Comparison of ENCODE assay signal across 10 mouse cellular contexts in the genomic region with DNA sequence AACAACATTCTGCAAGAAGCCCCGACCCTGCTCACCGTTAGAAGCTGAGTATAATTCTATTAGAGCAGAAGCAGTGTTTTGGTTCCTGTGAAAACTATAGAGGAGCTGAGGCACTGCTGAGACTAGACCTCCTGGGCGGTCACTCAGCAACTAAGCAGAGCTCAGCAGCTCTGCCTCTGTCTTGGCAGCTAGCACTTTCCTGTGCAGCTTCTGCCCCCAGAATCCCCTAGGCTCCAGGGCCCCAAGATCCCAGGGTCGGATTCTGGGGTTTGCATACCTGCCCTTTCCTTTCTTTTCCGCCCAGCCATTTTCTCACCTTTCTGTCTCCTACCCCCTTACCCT. TPM values are rescaled to one million over a fixed set of nuclear protein-coding genes. Genes with fewer than 3 reads are reported as not detected.
DNase-seq lines count a peak whose midpoint lies in the region; ATAC-seq and TF ChIP-seq lines count a peak whose summit lies in the region.
"Had no signal": no experiment of that assay in that cellular context is flagged by ENCODE, and none has a peak within 500 bp of the region (broad histone marks: within the 10 kb centered on the region; RNA-seq: fewer than 3 reads in every experiment).

No protein-coding gene starts in this region.

- ATAC-seq in forebrain, embryonic 13.5 days = no peak
- ATAC-seq in forebrain, embryonic 16.5 days = no peak
- no peak for ATAC-seq in stomach, embryonic 15.5 days (ENCODE audit: insufficient read depth, low FRiP score, low read depth)
- no peak for ATAC-seq in stomach, postnatal 0 days (ENCODE audit: low FRiP score, low TSS enrichment)
- ATAC-seq in limb, embryonic 13.5 days (ENCODE audit: low FRiP score, low read depth) = no peak
- ATAC-seq: intestine, embryonic 16.5 days had no signal

- no peaks in the 10 kb centered on the region for H3K9me3 ChIP-seq in forebrain, embryonic 13.5 days (replicated peaks)
- H3K9me3 ChIP-seq in forebrain, embryonic 16.5 days (ENCODE audit: control insufficient read depth, low read length) = no peaks in the 10 kb centered on the region
- no peaks in the 10 kb centered on the region for H3K9me3 ChIP-seq in stomach, embryonic 15.5 days
- H3K9me3 ChIP-seq in stomach, postnatal 0 days (ENCODE audit: control insufficient read depth, low read length) = no peaks in the 10 kb centered on the region
- no peaks in the 10 kb centered on the region for H3K9me3 ChIP-seq in limb, embryonic 13.5 days

- TF ChIP-seq EP300 in stomach, postnatal 0 days (optimal IDR thresholded peaks at IDR 0.05) = no peak

- no peak for TF ChIP-seq CTCF in stomach, postnatal 0 days (IDR thresholded peaks at IDR 0.05; ENCODE audit: low read depth)

- peaks cover 19% of the 10 kb centered on the region for H3K27me3 ChIP-seq in forebrain, embryonic 13.5 days
- peaks cover 25% of the 10 kb centered on the region for H3K27me3 ChIP-seq in forebrain, embryonic 16.5 days (replicated peaks; ENCODE audit: control insufficient read depth, insufficient read depth, low read length)
- peaks cover 20% of the 10 kb centered on the region for H3K27me3 ChIP-seq in stomach, embryonic 15.5 days (replicated peaks)
- H3K27me3 ChIP-seq in stomach, postnatal 0 days (ENCODE audit: control insufficient read depth, insufficient read depth, low read length) = peaks cover 15% of the 10 kb centered on the region
- peaks cover 19% of the 10 kb centered on the region for H3K27me3 ChIP-seq in limb, embryonic 13.5 days

- H3K36me3 ChIP-seq in forebrain, embryonic 13.5 days (ENCODE audit: poor library complexity, severe bottlenecking) = no peaks in the 10 kb centered on the region
- no peaks in the 10 kb centered on the region for H3K36me3 ChIP-seq in forebrain, embryonic 16.5 days (ENCODE audit: control insufficient read depth, insufficient read depth)
- H3K36me3 ChIP-seq in stomach, embryonic 15.5 days = no peaks in the 10 kb centered on the region
- no peaks in the 10 kb centered on the region for H3K36me3 ChIP-seq in stomach, postnatal 0 days (ENCODE audit: control insufficient read depth, insufficient read depth, low read length)
- no peaks in the 10 kb centered on the region for H3K36me3 ChIP-seq in limb, embryonic 13.5 days

- no peak overlapping the region for H3K27ac ChIP-seq in forebrain, embryonic 13.5 days
- H3K27ac ChIP-seq in forebrain, embryonic 16.5 days (ENCODE audit: low read length) = no peak overlapping the region
- H3K27ac ChIP-seq in stomach, embryonic 15.5 days = no peak overlapping the region
- no peak overlapping the region for H3K27ac ChIP-seq in stomach, postnatal 0 days (replicated peaks)
- H3K27ac ChIP-seq in limb, embryonic 13.5 days = no peak overlapping the region

- peak overlapping the region; percentile 22; the same call in 1 of the 2 replicates for H3K4me2 ChIP-seq in forebrain, embryonic 13.5 days
- no peak overlapping the region for H3K4me2 ChIP-seq in forebrain, embryonic 16.5 days (ENCODE audit: low read length)
- 0 out of 2 replicates have a peak overlapping the region, but pooled peaks have one; percentile 5 for H3K4me2 ChIP-seq in stomach, embryonic 15.5 days
- H3K4me2 ChIP-seq in stomach, postnatal 0 days (replicated peaks; ENCODE audit: low read depth) = no peak overlapping the region
- peak overlapping the region; percentile 69 for H3K4me2 ChIP-seq in limb, embryonic 13.5 days (replicated peaks)

- H3K4me1 ChIP-seq in forebrain, embryonic 13.5 days = peaks cover 29% of the 10 kb centered on the region
- peaks cover 14% of the 10 kb centered on the region for H3K4me1 ChIP-seq in forebrain, embryonic 16.5 days (replicated peaks; ENCODE audit: control insufficient read depth, insufficient read depth, low read length)
- peaks cover 6% of the 10 kb centered on the region; the same call in 1 of the 2 replicates for H3K4me1 ChIP-seq in stomach, embryonic 15.5 days
- no peaks in the 10 kb centered on the region for H3K4me1 ChIP-seq in stomach, postnatal 0 days (replicated peaks; ENCODE audit: control insufficient read depth, insufficient read depth)
- H3K4me1 ChIP-seq in limb, embryonic 13.5 days = peaks cover 26% of the 10 kb centered on the region

- 11% methylated on average over 5 of the region's 5 CpGs for WGBS in forebrain, embryonic 13.5 days
- WGBS in forebrain, embryonic 16.5 days = 10% methylated on average over 5 of the region's 5 CpGs
- WGBS in stomach, embryonic 15.5 days = 11% methylated on average over 5 of the region's 5 CpGs
- 14% methylated on average over 5 of the region's 5 CpGs for WGBS in stomach, postnatal 0 days
- 2% methylated on average over 5 of the region's 5 CpGs for whole genome bisulfite sequencing in limb, embryonic 13.5 days

- H3K9ac ChIP-seq in forebrain, embryonic 13.5 days = no peak overlapping the region
- H3K9ac ChIP-seq in forebrain, embryonic 16.5 days (replicated peaks; ENCODE audit: low read depth, low read length) = no peak overlapping the region
- no peak overlapping the region for H3K9ac ChIP-seq in stomach, embryonic 15.5 days
- no peak overlapping the region for H3K9ac ChIP-seq in stomach, postnatal 0 days (ENCODE audit: low read length)
- H3K9ac ChIP-seq in limb, embryonic 13.5 days = no peak overlapping the region

- no peak for DNase-seq in stomach, postnatal 0 days (ENCODE audit: low spot score)
- DNase-seq in retina, embryonic 14.5 days (ENCODE audit: low spot score) = peak; percentile 43
- DNase-seq in MN1 (ENCODE audit: low spot score) = no peak
- DNase-seq in ovary, postnatal 10 days (ENCODE audit: low spot score) = no peak
- DNase-seq: adrenal gland, adult 2 months had no signal

- H3K4me3 ChIP-seq in forebrain, embryonic 13.5 days = no peak overlapping the region
- H3K4me3 ChIP-seq in forebrain, embryonic 16.5 days (replicated peaks; ENCODE audit: low read length) = no peak overlapping the region
- H3K4me3 ChIP-seq in stomach, embryonic 15.5 days (replicated peaks) = no peak overlapping the region
- no peak overlapping the region for H3K4me3 ChIP-seq in stomach, postnatal 0 days (ENCODE audit: low read depth, low read length)
- H3K4me3 ChIP-seq in limb, embryonic 13.5 days = peak overlapping the region; percentile 40; the same call in 1 of the 2 replicates

RNA-seq across cellular contexts. Expression of a gene that starts 13.1 kb away (rescaled TPM):
- 7.4 and 8.7 TPM in 2 replicates for polyA plus RNA-seq in forebrain, embryonic 13.5 days (2015; fragmentation: Nextera tagmentation; extraction: Ambion mirVana)
- 3.2 and 5.2 TPM in 2 replicates for polyA plus RNA-seq in forebrain, embryonic 16.5 days (2015; fragmentation: Nextera tagmentation; extraction: Ambion mirVana)
- 1.6 and 1.7 TPM in 2 replicates for polyA plus RNA-seq in stomach, embryonic 15.5 days (2015; fragmentation: Nextera tagmentation; extraction: Ambion mirVana)
- 0.07 and 0.08 TPM in 2 replicates for polyA plus RNA-seq in stomach, postnatal 0 days (2015; fragmentation: Nextera tagmentation; extraction: Ambion mirVana)
- 3.7 and 5.5 TPM in 2 replicates for polyA plus RNA-seq in limb, embryonic 13.5 days (2015; fragmentation: Nextera tagmentation; extraction: Ambion mirVana)
- polyA plus RNA-seq: adrenal gland, adult 2 months had no signal

Comparison
In these comparisons a context has a peak if more than half of its experiments do, and no peak if none do; other contexts are left out.
1. H3K4me2 ChIP-seq: peak in forebrain, embryonic 13.5 days (single experiment), stomach, embryonic 15.5 days (single experiment) and limb, embryonic 13.5 days (single experiment); none in forebrain, embryonic 16.5 days (single experiment) and stomach, postnatal 0 days (single experiment).